20 mouse cellular contexts compared by ENCODE assay signal in genomic region chr8:3234569-3234968, GRCm38 (mm10).
"Had no signal": no experiment of that assay in that cellular context is flagged by ENCODE, and none has a peak within 500 bp of the region (broad histone marks: within the 10 kb centered on the region; RNA-seq: fewer than 3 reads in every experiment).

No protein-coding gene starts in this region.

- ATAC-seq: midbrain, embryonic 15.5 days had no signal

- H3K36me3 ChIP-seq: kidney, embryonic 15.5 days; limb, embryonic 15.5 days; lung, embryonic 15.5 days; midbrain, embryonic 12.5 days; midbrain, embryonic 15.5 days; neural tube, embryonic 13.5 days had no signal

- H3K4me3 ChIP-seq: kidney, embryonic 15.5 days; limb, embryonic 12.5 days; limb, embryonic 15.5 days; lung, embryonic 15.5 days; midbrain, embryonic 12.5 days; midbrain, embryonic 15.5 days; myocyte; neural tube, embryonic 13.5 days had no signal

- H3K27ac ChIP-seq: kidney, embryonic 15.5 days; limb, embryonic 12.5 days; limb, embryonic 15.5 days; liver, embryonic 14.5 days; lung, embryonic 15.5 days; midbrain, embryonic 12.5 days; midbrain, embryonic 15.5 days; neural tube, embryonic 13.5 days had no signal

- DNase-seq: kidney, adult 11 months; kidney, postnatal 10 days; kidney, postnatal 4 days; left cerebral cortex, postnatal 4 days; lung, adult 18-20 months; lung, postnatal 10 days; lung, postnatal 4 days; retina, postnatal 1 day; right cerebral cortex, postnatal 25 days; thymus, adult 18-20 months; thymus, postnatal 36 days had no signal

- H3K9me3 ChIP-seq: kidney, embryonic 15.5 days; limb, embryonic 12.5 days; limb, embryonic 15.5 days; lung, embryonic 15.5 days; midbrain, embryonic 12.5 days; midbrain, embryonic 15.5 days; neural tube, embryonic 13.5 days had no signal

- H3K27me3 ChIP-seq: kidney, embryonic 15.5 days; limb, embryonic 12.5 days; limb, embryonic 15.5 days; lung, embryonic 15.5 days; midbrain, embryonic 12.5 days; midbrain, embryonic 15.5 days; neural tube, embryonic 13.5 days had no signal

- H3K4me1 ChIP-seq: limb, embryonic 12.5 days; midbrain, embryonic 12.5 days; midbrain, embryonic 15.5 days had no signal

- H3K9ac ChIP-seq: kidney, embryonic 15.5 days; limb, embryonic 12.5 days; limb, embryonic 15.5 days; liver, embryonic 14.5 days; lung, embryonic 15.5 days; midbrain, embryonic 12.5 days; midbrain, embryonic 15.5 days; neural tube, embryonic 13.5 days had no signal

- H3K4me2 ChIP-seq: kidney, embryonic 15.5 days; limb, embryonic 12.5 days; limb, embryonic 15.5 days; lung, embryonic 15.5 days; midbrain, embryonic 12.5 days; midbrain, embryonic 15.5 days; neural tube, embryonic 13.5 days had no signal
